Mouse (Mus musculus) liver, postnatal 0 days (tissue): ENCODE results near the gene Plxdc2. TPM values are rescaled to one million over a fixed set of nuclear protein-coding genes. Genes with fewer than 3 reads are reported as not detected.

ENCODE experiments used
- ATAC-seq: fragments of 200-750 bp; cut with Nextera tagmentation; 2 replicates; pipeline ENCODE4 v1.8.0; 2017; ENCODE audit warnings: mild to moderate bottlenecking, moderate library complexity
- DNase-seq: peaks from one replicate; pipeline ENCODE4 v3.0.0-alpha.2; 2016
- H3K27ac ChIP-seq: fragments of 300-500 bp; sonication (generic); 2 replicates; pipeline ENCODE4 v1.5.1; 2014; ENCODE audit warnings: antibody characterized with exemption, moderate library complexity, mild to moderate bottlenecking, low read depth
- H3K27me3 ChIP-seq: fragments of 300-500 bp; sonication (generic); 2 replicates; pipeline ENCODE4 v1.6.1; 2014; ENCODE audit warnings: low read length, control low read depth, mixed read lengths; ENCODE audit not compliant: insufficient read depth
- H3K36me3 ChIP-seq: fragments of 300-500 bp; sonication (generic); replicated peaks from 2 replicates; pipeline ENCODE4 v1.6.1; 2014; ENCODE audit warnings: mild to moderate bottlenecking, control low read depth, low read length, moderate library complexity, mixed read lengths; ENCODE audit not compliant: insufficient read depth
- H3K4me1 ChIP-seq: fragments of 300-500 bp; sonication (generic); 2 replicates; pipeline ENCODE4 v1.6.1; 2014; ENCODE audit warnings: antibody characterized with exemption, mild to moderate bottlenecking, control low read depth; ENCODE audit not compliant: insufficient read depth
- H3K4me2 ChIP-seq: fragments of 300-500 bp; sonication (generic); 2 replicates; pipeline ENCODE4 v1.6.1; 2014; ENCODE audit warnings: low read depth, mild to moderate bottlenecking, low read length, moderate library complexity, mixed read lengths
- H3K4me3 ChIP-seq: fragments of 300-500 bp; sonication (generic); 2 replicates; pipeline ENCODE4 v1.5.1; 2014; ENCODE audit warnings: low read depth, low read length
- H3K9ac ChIP-seq: fragments of 300-500 bp; sonication (generic); replicated peaks from 2 replicates; pipeline ENCODE4 v1.6.1; 2014; ENCODE audit warnings: mild to moderate bottlenecking, moderate library complexity
- H3K9me3 ChIP-seq: fragments of 300-500 bp; sonication (generic); 2 replicates; pipeline ENCODE4 v1.6.1; 2016; ENCODE audit warnings: mild to moderate bottlenecking, control low read depth, low read length, mixed read lengths
- CTCF ChIP-seq: sonication (generic); IDR thresholded peaks from 2 replicates; pipeline ENCODE4 v1.5.1; 2016; ENCODE audit warnings: antibody characterized with exemption, low read depth
- EP300 ChIP-seq: IDR thresholded peaks from 2 replicates; pipeline ENCODE4 v1.6.1; 2016; ENCODE audit warnings: antibody characterized with exemption, low read depth, mild to moderate bottlenecking
- WGBS: fragments of 180-500 bp; shearing (Covaris S2); extraction: QIAGEN DNeasy Blood & Tissue Kit; methylation state at CpG from one replicate; pipeline ENCODE4 v1.1.7; 2014; ENCODE audit not compliant: insufficient replicate concordance; 5-methylcytosine and 5-hydroxymethylcytosine counted together
- polyA plus RNA-seq: library from polyadenylated mRNA; unstranded; fragments of >200 nt; fragmentation: Nextera tagmentation; extraction: Ambion mirVana; gene quantifications from 2 replicates; pipeline ENCODE4 v1.2.1, GENCODE M21; 2015

The Plxdc2 gene
- polyA plus RNA-seq, 1 experiment from 2014 or later, result 0.81 TPM

DNA sequence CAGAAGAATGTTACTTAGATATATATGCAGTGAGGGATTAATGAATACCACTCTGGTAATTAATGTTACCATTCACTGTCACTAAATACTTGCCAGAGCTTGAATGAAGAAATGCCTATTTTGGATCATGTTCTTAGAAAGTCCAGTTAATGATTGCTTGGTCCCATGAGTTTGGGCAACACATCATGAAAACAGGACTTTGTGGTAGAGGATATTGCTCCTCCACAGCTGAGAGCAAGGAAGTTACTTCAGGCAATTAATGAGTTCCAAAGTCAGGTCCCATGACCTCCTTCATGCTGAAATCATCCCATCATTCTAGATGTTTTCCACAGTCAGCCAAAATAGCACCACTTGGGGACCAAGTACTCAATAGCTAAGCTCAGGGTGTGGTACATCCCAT is 220.5 kb downstream of the Plxdc2 start:
- Histone ChIP-seq H3K9ac (no peak overlapping the region), H3K4me1 (no peaks in the 10 kb centered on the region), H3K4me2 (no peak overlapping the region), H3K4me3 (no peak overlapping the region), H3K9me3 (no peaks in the 10 kb centered on the region), H3K27ac (no peak overlapping the region), H3K27me3 (no peaks in the 10 kb centered on the region), H3K36me3 (no peaks in the 10 kb centered on the region)
- TF ChIP-seq CTCF (no peak), EP300 (no peak)
- DNase-seq (no peak), ATAC-seq (no peak)

DNA sequence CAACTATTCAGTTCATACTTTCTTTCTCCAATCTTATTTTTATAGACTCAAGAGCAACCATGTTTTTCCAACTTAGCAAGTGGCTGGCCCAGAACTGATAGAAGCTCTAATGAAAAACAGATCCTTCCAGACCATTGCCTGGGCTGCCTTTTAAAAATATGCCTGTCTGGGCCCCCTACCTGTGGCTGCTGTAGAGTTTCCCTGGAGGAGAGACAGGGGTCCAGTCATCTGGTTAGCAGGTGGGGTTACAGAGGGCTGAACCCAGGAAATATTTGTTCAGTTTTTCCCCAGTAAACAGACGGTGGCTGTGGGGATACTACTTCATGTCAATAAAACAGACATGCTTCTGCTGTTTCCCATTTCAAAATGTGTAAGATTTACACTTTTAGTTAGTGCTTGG is 222.0 kb downstream of the Plxdc2 start:
- DNase-seq (no peak), ATAC-seq (no peak)
- no peak overlapping the region for H3K4me3 ChIP-seq
- H3K4me2 ChIP-seq, result no peak overlapping the region
- H3K9me3 ChIP-seq, result no peaks in the 10 kb centered on the region
- 42% methylated on average over 1 of the region's 1 CpGs for WGBS
- H3K27ac ChIP-seq, result no peak overlapping the region
- H3K4me1 ChIP-seq, result no peaks in the 10 kb centered on the region
- no peaks in the 10 kb centered on the region for H3K27me3 ChIP-seq
- no peak overlapping the region for H3K9ac ChIP-seq
- H3K36me3 ChIP-seq, result no peaks in the 10 kb centered on the region
- TF ChIP-seq CTCF (no peak), EP300 (no peak)

DNA sequence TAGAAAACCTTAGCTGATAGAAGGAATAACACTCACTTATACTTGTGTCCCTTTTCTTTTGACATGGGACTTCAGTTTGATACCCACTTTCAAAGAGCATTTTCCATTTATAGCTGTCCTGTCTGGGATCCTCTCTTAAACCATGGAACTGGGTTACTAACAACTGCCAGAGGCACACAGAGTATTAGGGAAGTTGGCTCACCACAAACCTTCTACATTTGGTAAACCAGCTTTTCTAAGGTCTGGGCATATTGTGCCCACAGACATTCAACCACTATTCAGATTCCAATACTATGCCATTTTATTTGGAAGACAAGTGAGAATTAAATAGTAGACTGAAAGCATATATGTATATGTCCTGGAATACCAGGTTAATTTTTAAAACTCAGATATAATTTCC is 232.4 kb downstream of the Plxdc2 start:
- Histone ChIP-seq H3K36me3 (no peaks in the 10 kb centered on the region), H3K9ac (no peak overlapping the region), H3K9me3 (no peaks in the 10 kb centered on the region), H3K27me3 (no peaks in the 10 kb centered on the region), H3K4me3 (no peak overlapping the region), H3K27ac (no peak overlapping the region), H3K4me2 (no peak overlapping the region), H3K4me1 (no peaks in the 10 kb centered on the region)
- ATAC-seq (no peak), DNase-seq (no peak)
- TF ChIP-seq EP300 (no peak), CTCF (no peak)

DNA sequence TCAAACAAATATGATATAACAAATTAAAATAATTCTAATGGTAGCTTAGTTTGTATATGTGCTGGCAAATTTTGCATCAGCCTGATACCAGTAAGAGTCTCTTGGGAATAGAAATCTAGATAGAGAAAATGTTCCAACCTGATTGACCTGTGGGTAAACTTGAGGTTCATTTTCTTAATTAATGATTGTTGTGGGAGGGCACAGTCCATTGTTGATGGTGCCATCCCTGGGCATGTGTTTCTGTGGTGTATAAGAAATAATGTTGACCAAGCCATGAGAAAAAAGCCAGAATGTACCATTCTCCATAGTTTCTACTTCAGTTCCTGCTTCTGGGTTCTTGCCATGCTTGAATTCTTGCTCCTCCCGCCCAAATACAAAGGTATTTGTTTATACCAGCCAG is 239.3 kb downstream of the Plxdc2 start:
- DNase-seq (no peak), ATAC-seq (no peak)
- no peak for TF ChIP-seq EP300
- no peak for TF ChIP-seq CTCF
- Histone ChIP-seq H3K27me3 (no peaks in the 10 kb centered on the region), H3K36me3 (no peaks in the 10 kb centered on the region), H3K27ac (no peak overlapping the region), H3K9ac (no peak overlapping the region), H3K4me3 (no peak overlapping the region), H3K9me3 (no peaks in the 10 kb centered on the region), H3K4me2 (no peak overlapping the region), H3K4me1 (no peaks in the 10 kb centered on the region)
- WGBS, result 52% methylated on average over 1 of the region's 1 CpGs

DNA sequence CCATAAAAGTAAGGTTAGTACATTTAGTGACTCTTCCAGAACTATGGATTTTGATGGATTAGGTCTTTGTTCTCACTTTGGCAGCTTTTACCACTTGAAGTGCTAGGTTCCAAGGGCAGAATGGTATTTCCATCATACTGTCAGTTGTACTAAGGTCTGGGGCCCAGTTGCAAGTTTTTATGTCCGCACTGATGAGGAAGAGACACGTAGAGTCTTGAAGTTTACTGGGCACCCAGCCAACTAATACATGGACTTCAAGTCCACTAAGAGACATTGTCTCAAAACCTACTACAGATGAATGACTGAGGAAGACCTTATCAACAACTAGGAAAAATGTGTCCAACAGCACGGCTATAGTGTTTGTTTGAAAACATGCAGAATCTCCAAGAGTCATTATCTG is 242.1 kb downstream of the Plxdc2 start:
- TF ChIP-seq EP300 (no peak), CTCF (no peak)
- no peaks in the 10 kb centered on the region for H3K4me1 ChIP-seq
- ATAC-seq (no peak), DNase-seq (no peak)
- H3K27ac ChIP-seq, result no peak overlapping the region
- no peaks in the 10 kb centered on the region for H3K27me3 ChIP-seq
- H3K4me2 ChIP-seq, result no peak overlapping the region
- no peak overlapping the region for H3K4me3 ChIP-seq
- no peak overlapping the region for H3K9ac ChIP-seq
- 59% methylated on average over 3 of the region's 3 CpGs for WGBS
- no peaks in the 10 kb centered on the region for H3K9me3 ChIP-seq
- H3K36me3 ChIP-seq, result no peaks in the 10 kb centered on the region

DNA sequence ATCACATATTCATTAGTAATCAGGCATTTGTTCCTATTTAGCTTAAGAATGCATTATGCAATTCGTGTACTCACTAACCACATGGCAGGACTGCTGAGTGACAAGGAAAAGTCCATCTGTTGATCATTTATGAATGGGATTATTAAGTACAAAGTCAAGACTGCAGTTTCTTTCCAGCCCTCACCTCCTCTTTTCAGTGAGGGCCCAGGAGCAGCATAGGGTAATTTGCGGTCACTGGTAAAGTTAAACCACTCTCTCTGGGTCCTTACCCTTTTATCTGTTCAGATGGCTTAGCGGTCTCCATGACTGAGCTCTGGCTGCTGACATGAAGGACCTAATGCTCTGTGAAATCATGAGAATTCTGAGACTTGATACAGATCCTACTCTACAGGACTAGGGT is 248.2 kb downstream of the Plxdc2 start:
- H3K4me1 ChIP-seq, result no peaks in the 10 kb centered on the region
- H3K36me3 ChIP-seq, result no peaks in the 10 kb centered on the region
- H3K4me2 ChIP-seq, result no peak overlapping the region
- TF ChIP-seq EP300 (no peak), CTCF (no peak)
- H3K27ac ChIP-seq, result no peak overlapping the region
- WGBS, result 77% methylated on average over 3 of the region's 3 CpGs
- no peak for DNase-seq
- H3K4me3 ChIP-seq, result no peak overlapping the region
- H3K9me3 ChIP-seq, result no peaks in the 10 kb centered on the region
- no peaks in the 10 kb centered on the region for H3K27me3 ChIP-seq
- H3K9ac ChIP-seq, result no peak overlapping the region
- ATAC-seq, result no peak

DNA sequence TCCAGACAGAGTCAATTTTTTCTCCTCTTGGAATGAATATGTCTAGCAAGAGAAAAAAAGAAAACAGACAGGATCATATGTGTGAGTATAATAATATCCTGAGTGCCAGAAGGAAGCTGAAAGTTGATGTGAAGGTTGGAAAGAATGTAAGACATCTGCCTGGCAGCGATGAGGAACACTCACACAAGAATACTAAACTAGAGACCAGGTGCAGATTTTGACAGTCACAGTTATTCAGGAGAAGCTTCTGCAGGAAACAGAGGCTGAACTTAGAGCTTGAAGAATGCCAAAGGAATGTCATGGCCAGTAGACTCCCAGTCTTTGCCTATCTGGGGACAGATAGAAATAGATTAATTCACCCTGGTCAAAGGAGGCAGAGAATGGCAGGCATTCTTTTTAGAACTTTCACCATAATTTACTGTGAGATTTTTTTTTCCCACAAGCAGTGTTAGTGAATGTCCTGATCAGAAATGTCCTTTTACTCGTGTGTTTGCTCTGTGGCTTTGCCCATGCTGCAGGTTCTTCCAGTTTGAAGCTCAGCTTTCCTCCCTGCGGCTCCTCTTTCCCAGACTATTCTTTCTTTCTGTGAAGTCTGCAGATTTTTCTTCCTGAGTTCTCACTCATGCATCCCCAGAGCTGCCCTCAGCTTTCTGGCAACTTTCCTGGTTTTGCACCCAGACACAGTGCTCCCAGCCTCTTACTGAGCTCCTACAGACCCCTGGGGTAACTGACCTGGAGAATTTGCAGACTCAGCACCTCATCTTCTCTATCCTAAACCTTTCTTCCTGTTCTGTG is 251.9 kb downstream of the Plxdc2 start:
- ATAC-seq (no peak), DNase-seq (no peak)
- no peak overlapping the region for H3K27ac ChIP-seq
- H3K4me1 ChIP-seq, result no peaks in the 10 kb centered on the region
- no peaks in the 10 kb centered on the region for H3K27me3 ChIP-seq
- WGBS, result 45% methylated on average over 3 of the region's 3 CpGs
- no peak overlapping the region for H3K9ac ChIP-seq
- no peaks in the 10 kb centered on the region for H3K36me3 ChIP-seq
- TF ChIP-seq CTCF (no peak), EP300 (no peak)
- no peak overlapping the region for H3K4me2 ChIP-seq
- no peaks in the 10 kb centered on the region for H3K9me3 ChIP-seq
- H3K4me3 ChIP-seq, result no peak overlapping the region
